Comparison of ENCODE assay signal across 11 mouse cellular contexts in the genomic region with DNA sequence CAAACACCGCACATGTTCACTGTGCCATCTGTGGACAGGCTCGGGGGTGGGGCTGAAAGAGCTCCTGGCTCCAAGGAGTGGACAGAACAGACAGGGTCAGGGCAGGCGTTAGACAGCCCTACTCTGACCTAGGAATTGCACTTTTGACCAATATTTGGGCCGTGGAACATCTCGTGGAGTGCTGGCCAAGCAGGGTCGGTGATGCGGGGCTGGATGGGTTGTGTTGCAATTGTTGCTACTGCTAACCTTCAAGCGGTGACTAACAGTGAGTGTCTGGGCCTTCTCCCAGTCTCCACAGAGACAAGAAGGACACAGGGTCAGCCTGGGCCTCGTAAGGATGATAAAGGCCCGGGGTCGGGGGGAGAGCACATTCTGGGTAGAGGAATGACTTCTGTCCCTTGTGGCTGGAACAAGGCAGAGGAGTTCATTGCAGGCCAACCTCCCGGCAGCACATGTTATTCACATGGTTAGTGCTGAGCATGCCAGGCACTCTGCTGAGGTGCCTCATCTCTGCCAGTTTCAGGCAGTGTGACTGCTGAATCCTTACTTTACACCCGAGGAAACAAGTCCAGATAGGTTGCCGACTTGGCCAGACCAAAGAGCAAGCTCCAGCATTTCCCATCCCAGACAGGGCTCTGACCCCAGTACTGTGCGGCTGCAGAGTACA. TPM values are rescaled to one million over a fixed set of nuclear protein-coding genes. Genes with fewer than 3 reads are reported as not detected.
A peak's percentile ranks its signal among the peaks of the same experiment; 100 is the strongest.
DNase-seq lines count a peak whose midpoint lies in the region; ATAC-seq and TF ChIP-seq lines count a peak whose summit lies in the region.
"Had no signal": no experiment of that assay in that cellular context is flagged by ENCODE, and none has a peak within 500 bp of the region (broad histone marks: within the 10 kb centered on the region; RNA-seq: fewer than 3 reads in every experiment).

No protein-coding gene starts in this region.

- H3K27ac ChIP-seq in kidney, adult 2 months (ENCODE audit: insufficient read depth, low read depth, low read length) = peak overlapping the region; percentile 41
- H3K27ac ChIP-seq in kidney, embryonic 14.5 days (ENCODE audit: low read depth, low read length) = no peak overlapping the region
- H3K27ac ChIP-seq in kidney, postnatal 0 days = no peak overlapping the region
- no peak overlapping the region for H3K27ac ChIP-seq in intestine, embryonic 15.5 days
- H3K27ac ChIP-seq: layer of hippocampus, adult 2 months had no signal

- TF ChIP-seq CTCF in kidney, adult 2 months (conservative IDR thresholded peaks at IDR 0.05; ENCODE audit: insufficient read depth, insufficient read length, low read depth, low read length) = no peak
- no peak for TF ChIP-seq CTCF in kidney, postnatal 0 days (IDR thresholded peaks at IDR 0.05; ENCODE audit: low read depth)

- peaks cover 4% of the 10 kb centered on the region; the same call in 1 of the 2 replicates for H3K4me1 ChIP-seq in kidney, adult 2 months (ENCODE audit: control insufficient read depth, insufficient read depth, low read length)
- H3K4me1 ChIP-seq in kidney, embryonic 14.5 days (ENCODE audit: control insufficient read depth, insufficient read depth, low read length) = no peaks in the 10 kb centered on the region
- no peaks in the 10 kb centered on the region for H3K4me1 ChIP-seq in kidney, postnatal 0 days (replicated peaks; ENCODE audit: insufficient read depth, low read length)
- H3K4me1 ChIP-seq in intestine, embryonic 15.5 days (replicated peaks) = no peaks in the 10 kb centered on the region

- H3K36me3 ChIP-seq in kidney, adult 2 months (ENCODE audit: control insufficient read depth, insufficient read depth, low read length) = no peaks in the 10 kb centered on the region; the same call in 1 of the 2 replicates
- H3K36me3 ChIP-seq in kidney, embryonic 14.5 days (ENCODE audit: control insufficient read depth, insufficient read depth, low read length) = peaks cover 81% of the 10 kb centered on the region
- H3K36me3 ChIP-seq in kidney, postnatal 0 days (ENCODE audit: insufficient read depth, low read length) = peaks cover 66% of the 10 kb centered on the region
- peaks cover 46% of the 10 kb centered on the region for H3K36me3 ChIP-seq in intestine, embryonic 15.5 days

- no peak for ATAC-seq in kidney, embryonic 14.5 days (ENCODE audit: low FRiP score, low TSS enrichment)
- 0 out of 2 replicates have a peak, but pooled peaks have one; percentile 31 for ATAC-seq in kidney, postnatal 0 days (replicated peaks; ENCODE audit: low FRiP score, low read depth)
- no peak for ATAC-seq in intestine, embryonic 15.5 days
- ATAC-seq: forebrain, embryonic 14.5 days had no signal

- peak; percentile 86 for DNase-seq in kidney, adult 2 months
- peak; percentile 72 for DNase-seq in adrenal gland, postnatal 10 days
- peak; percentile 57 to 58 for DNase-seq in cerebellum, postnatal 36 days
- no peak for DNase-seq in kidney, postnatal 0 days (ENCODE audit: low spot score)
- DNase-seq in spleen, adult 12 weeks (ENCODE audit: low spot score) = no peak
- DNase-seq: lung, postnatal 10 days; thymus, postnatal 25 days had no signal

- H3K27me3 ChIP-seq in kidney, adult 2 months (replicated peaks; ENCODE audit: control insufficient read depth, insufficient read depth, low read length) = no peaks in the 10 kb centered on the region
- no peaks in the 10 kb centered on the region for H3K27me3 ChIP-seq in kidney, embryonic 14.5 days (ENCODE audit: control insufficient read depth, insufficient read depth, low read length)
- no peaks in the 10 kb centered on the region for H3K27me3 ChIP-seq in kidney, postnatal 0 days (ENCODE audit: insufficient read depth, low read length)
- no peaks in the 10 kb centered on the region for H3K27me3 ChIP-seq in intestine, embryonic 15.5 days (replicated peaks)

- H3K9ac ChIP-seq in kidney, embryonic 14.5 days (ENCODE audit: low read depth, low read length) = no peak overlapping the region
- H3K9ac ChIP-seq in kidney, postnatal 0 days (ENCODE audit: low read depth, low read length) = no peak overlapping the region
- no peak overlapping the region for H3K9ac ChIP-seq in intestine, embryonic 15.5 days

- no peaks in the 10 kb centered on the region for H3K9me3 ChIP-seq in kidney, embryonic 14.5 days (ENCODE audit: control insufficient read depth, low read length)
- H3K9me3 ChIP-seq in kidney, postnatal 0 days (replicated peaks; ENCODE audit: low read length) = no peaks in the 10 kb centered on the region
- H3K9me3 ChIP-seq in intestine, embryonic 15.5 days = no peaks in the 10 kb centered on the region

- 57% methylated on average over 15 of the region's 15 CpGs for WGBS in kidney, adult 2 months
- 86% methylated on average over 15 of the region's 15 CpGs for WGBS in kidney, embryonic 14.5 days
- 86% methylated on average over 15 of the region's 15 CpGs for WGBS in kidney, postnatal 0 days
- 89% methylated on average over 15 of the region's 15 CpGs for WGBS in intestine, embryonic 15.5 days

- H3K4me2 ChIP-seq in kidney, embryonic 14.5 days (replicated peaks; ENCODE audit: low read depth, low read length) = no peak overlapping the region
- no peak overlapping the region for H3K4me2 ChIP-seq in kidney, postnatal 0 days (ENCODE audit: low read length)
- H3K4me2 ChIP-seq in intestine, embryonic 15.5 days (replicated peaks) = no peak overlapping the region

- no peak overlapping the region for H3K4me3 ChIP-seq in kidney, adult 2 months (ENCODE audit: insufficient read depth, low read depth, low read length)
- no peak overlapping the region for H3K4me3 ChIP-seq in kidney, embryonic 14.5 days (ENCODE audit: low read length)
- H3K4me3 ChIP-seq in kidney, postnatal 0 days (replicated peaks; ENCODE audit: low read depth, low read length) = no peak overlapping the region
- H3K4me3 ChIP-seq in intestine, embryonic 15.5 days (replicated peaks) = no peak overlapping the region
- H3K4me3 ChIP-seq: layer of hippocampus, adult 2 months had no signal

- TF ChIP-seq POLR2A in kidney, adult 2 months (IDR thresholded peaks at IDR 0.05; ENCODE audit: low read depth, low read length) = no peak

RNA-seq across cellular contexts. Expression of a gene that starts 27.6 kb away (rescaled TPM):
- polyA plus RNA-seq in kidney, adult 2 months (2012; rRNA removed) = 121 and 131 TPM in 2 replicates
- polyA plus RNA-seq in kidney, embryonic 14.5 days (2014; fragmentation: Nextera tagmentation; extraction: Ambion mirVana) = 16.1 and 19.2 TPM in 2 replicates
- 10 to 100 TPM; 68.4 to 74.1 TPM for total RNA-seq in adrenal gland, postnatal 10 days (2021)
- 17.9 and 19.9 TPM in 2 replicates for polyA plus RNA-seq in kidney, postnatal 0 days (2015; fragmentation: Nextera tagmentation; extraction: Ambion mirVana)
- polyA plus RNA-seq in intestine, embryonic 15.5 days (2015; fragmentation: Nextera tagmentation; extraction: Ambion mirVana) = 15.9 and 17.7 TPM in 2 replicates

RNA-seq across cellular contexts. Expression of a gene that starts 29.3 kb away (rescaled TPM):
- 24.6 and 25.8 TPM in 2 replicates for polyA plus RNA-seq in kidney, adult 2 months (2012; rRNA removed)
- 85.0 and 100.0 TPM in 2 replicates for polyA plus RNA-seq in kidney, embryonic 14.5 days (2014; fragmentation: Nextera tagmentation; extraction: Ambion mirVana)
- 10 to 100 TPM; 48.5 to 49.2 TPM for total RNA-seq in adrenal gland, postnatal 10 days (2021)
- 33.9 and 39.7 TPM in 2 replicates for polyA plus RNA-seq in kidney, postnatal 0 days (2015; fragmentation: Nextera tagmentation; extraction: Ambion mirVana)
- polyA plus RNA-seq in intestine, embryonic 15.5 days (2015; fragmentation: Nextera tagmentation; extraction: Ambion mirVana) = 95.0 and 102 TPM in 2 replicates

RNA-seq across cellular contexts. Expression of a gene that starts 29.8 kb away (rescaled TPM):
- polyA plus RNA-seq in kidney, adult 2 months (2012; rRNA removed) = 46.5 and 47.3 TPM in 2 replicates
- polyA plus RNA-seq in kidney, embryonic 14.5 days (2014; fragmentation: Nextera tagmentation; extraction: Ambion mirVana) = 46.3 and 60.5 TPM in 2 replicates
- 10 to 100 TPM; 73.2 to 78.2 TPM for total RNA-seq in adrenal gland, postnatal 10 days (2021)
- polyA plus RNA-seq in kidney, postnatal 0 days (2015; fragmentation: Nextera tagmentation; extraction: Ambion mirVana) = 26.5 TPM in 2 replicates
- polyA plus RNA-seq in intestine, embryonic 15.5 days (2015; fragmentation: Nextera tagmentation; extraction: Ambion mirVana) = 16.8 and 17.2 TPM in 2 replicates

Comparison
In these comparisons a context has a peak if more than half of its experiments do, and no peak if none do; other contexts are left out.
1. DNase-seq: peak in kidney, adult 2 months (single experiment), adrenal gland, postnatal 10 days (single experiment) and cerebellum, postnatal 36 days (2 of 2); none in kidney, postnatal 0 days (single experiment) and spleen, adult 12 weeks (single experiment).